Mouse (Mus musculus) forebrain, postnatal 0 days (tissue): ENCODE data around the gene Lhfp. TPM values are rescaled to one million over a fixed set of nuclear protein-coding genes. Genes with fewer than 3 reads are reported as not detected.

Experiments
- ATAC-seq: fragments of 200-750 bp; cut with Nextera tagmentation; 2 replicates; pipeline ENCODE4 v1.8.0; 2017; ENCODE audit warnings: mild to moderate bottlenecking, moderate library complexity
- DNase-seq: peaks from one replicate; pipeline ENCODE4 v3.0.0-alpha.2; 2015
- H3K27ac ChIP-seq: fragments of 300-500 bp; sonication (generic); 2 replicates; pipeline ENCODE4 v1.5.1; 2014; ENCODE audit warnings: low read depth, mild to moderate bottlenecking, antibody characterized with exemption, low read length, moderate library complexity, mixed read lengths
- H3K27me3 ChIP-seq: fragments of 300-500 bp; sonication (generic); 2 replicates; pipeline ENCODE4 v1.6.1; 2014; ENCODE audit warnings: mild to moderate bottlenecking, low read length, mixed read lengths; ENCODE audit not compliant: insufficient read depth
- H3K36me3 ChIP-seq: fragments of 300-500 bp; sonication (generic); 2 replicates; pipeline ENCODE4 v1.6.1; 2014; ENCODE audit warnings: mild to moderate bottlenecking, moderate library complexity; ENCODE audit not compliant: insufficient read depth
- H3K4me1 ChIP-seq: fragments of 300-500 bp; sonication (generic); 2 replicates; pipeline ENCODE4 v1.6.1; 2014; ENCODE audit warnings: antibody characterized with exemption; ENCODE audit not compliant: insufficient read depth
- H3K4me2 ChIP-seq: fragments of 300-500 bp; sonication (generic); 2 replicates; pipeline ENCODE4 v1.6.1; 2014; ENCODE audit warnings: low read depth, mild to moderate bottlenecking, moderate library complexity
- H3K4me3 ChIP-seq: fragments of 300-500 bp; sonication (generic); 2 replicates; pipeline ENCODE4 v1.5.1; 2014; ENCODE audit warnings: low read depth, low read length, mixed read lengths
- H3K9ac ChIP-seq: fragments of 300-500 bp; sonication (generic); 2 replicates; pipeline ENCODE4 v1.6.1; 2014; ENCODE audit warnings: mild to moderate bottlenecking
- H3K9me3 ChIP-seq: fragments of 300-500 bp; sonication (generic); 2 replicates; pipeline ENCODE4 v1.6.1; 2016; ENCODE audit warnings: low read length
- CTCF ChIP-seq: sonication (generic); IDR thresholded peaks from 2 replicates; pipeline ENCODE4 v1.5.1; 2016; ENCODE audit warnings: antibody characterized with exemption, control low read depth, low read depth
- WGBS: fragments of 180-500 bp; shearing (Covaris S2); extraction: QIAGEN DNeasy Blood & Tissue Kit; methylation state at CpG from one replicate; pipeline ENCODE4 v1.1.7; 2014; 5-methylcytosine and 5-hydroxymethylcytosine counted together
- polyA plus RNA-seq: library from polyadenylated mRNA; unstranded; fragments of >200 nt; fragmentation: Nextera tagmentation; extraction: Ambion mirVana; gene quantifications from 2 replicates; pipeline ENCODE4 v1.2.1, GENCODE M21; 2015
- total RNA-seq: library from RNA; depleted of rRNA; stranded (reverse); fragments of >200 nt; gene quantifications from 2 replicates; pipeline ENCODE4 v1.2.3, GENCODE M21; 2014

The Lhfp gene
- total and polyA plus RNA-seq, 2 experiments from 2014 or later, result 44.7 to 60.8 TPM

DNA sequence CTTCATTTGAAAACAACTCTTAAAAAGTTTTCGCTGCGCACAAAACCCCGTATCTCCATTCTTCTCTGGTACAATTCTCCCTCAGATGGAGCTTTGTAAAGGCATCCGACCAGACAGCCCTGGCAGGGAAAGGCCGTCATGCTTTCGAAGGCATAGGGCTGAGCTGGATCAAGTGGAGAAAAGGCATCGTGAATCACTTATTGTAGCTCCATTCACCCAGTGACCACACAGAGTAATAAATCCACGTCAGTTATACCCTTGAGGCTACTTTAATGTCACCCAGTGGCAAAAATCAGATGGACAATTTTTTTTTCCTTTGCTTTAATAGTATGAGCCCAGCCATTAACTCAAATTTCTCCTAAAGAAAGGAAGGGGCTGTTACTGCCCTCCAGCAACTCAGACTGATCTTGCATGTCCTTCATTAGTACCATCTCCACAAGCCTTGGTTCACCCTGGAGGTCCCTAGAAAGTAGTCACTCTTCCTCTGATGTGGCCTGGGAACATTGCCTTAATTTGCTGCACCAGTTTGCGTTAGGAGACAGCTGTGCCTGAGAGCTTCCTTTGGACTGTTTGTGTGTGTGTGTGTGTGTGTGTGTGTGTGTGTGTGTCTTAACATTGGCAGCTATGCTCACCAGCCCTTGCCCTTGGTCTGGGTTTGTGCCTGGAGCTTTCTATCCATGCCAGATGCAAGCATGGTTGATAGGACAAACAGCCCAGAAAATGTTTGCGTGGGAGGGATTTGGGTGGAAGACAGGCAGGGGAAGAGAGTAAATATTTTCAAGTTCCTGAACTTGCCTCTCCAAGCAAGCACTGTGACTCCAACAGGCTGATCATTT is 169.6 kb downstream of the Lhfp start:
- Histone ChIP-seq H3K27me3 (no peaks in the 10 kb centered on the region), H3K27ac (no peak overlapping the region), H3K9ac (no peak overlapping the region), H3K36me3 (no peaks in the 10 kb centered on the region), H3K4me1 (no peaks in the 10 kb centered on the region; the same call in 1 of the 2 replicates), H3K4me3 (no peak overlapping the region), H3K4me2 (no peak overlapping the region), H3K9me3 (no peaks in the 10 kb centered on the region)
- no peak for TF ChIP-seq CTCF
- DNase-seq (no peak), ATAC-seq (peak; percentile 34)
- 30% methylated on average over 10 of the region's 10 CpGs for WGBS

DNA sequence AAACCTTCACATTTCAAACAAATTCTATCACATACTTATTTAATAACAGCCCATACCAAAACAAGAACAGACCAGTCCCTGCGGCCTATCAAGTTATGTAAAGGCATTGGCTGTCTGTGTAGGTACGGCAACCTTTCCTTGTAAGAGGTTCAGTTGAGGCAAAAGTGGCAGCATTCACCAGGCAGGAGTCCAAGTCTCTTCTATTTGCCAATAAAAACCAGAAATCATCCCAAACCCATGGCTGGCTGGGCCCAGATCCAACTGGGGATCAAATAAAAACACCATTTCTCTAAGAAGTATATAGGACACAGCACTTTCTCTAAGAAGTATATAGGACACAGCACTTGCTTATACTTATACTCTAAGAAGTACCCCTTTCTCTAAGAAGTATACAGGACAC is 171.3 kb downstream of the Lhfp start:
- H3K9ac ChIP-seq, result no peak overlapping the region
- TF ChIP-seq CTCF, result no peak

DNA sequence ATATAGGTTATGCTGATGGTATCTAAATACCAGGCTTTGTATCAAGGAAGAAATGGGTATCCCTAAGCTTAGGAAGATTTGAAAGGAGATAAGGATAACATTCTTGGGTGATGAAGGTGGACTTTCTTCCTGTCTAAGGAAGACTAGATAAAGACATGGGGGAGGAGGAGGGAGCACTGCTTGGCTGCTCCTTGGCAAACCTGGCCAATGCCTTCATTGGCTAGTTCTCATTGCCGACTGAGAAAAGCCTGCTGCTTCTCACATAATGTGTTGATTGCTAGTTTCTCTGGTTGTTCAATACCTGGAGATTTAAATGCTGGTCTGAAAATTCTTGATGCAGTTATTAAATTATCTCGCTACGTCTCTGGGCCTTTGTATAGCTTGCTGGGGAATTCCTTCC is 172.0 kb downstream of the Lhfp start:
- H3K4me3 ChIP-seq, result no peak overlapping the region
- WGBS, result 65% methylated on average over 3 of the region's 3 CpGs
- no peak for ATAC-seq
- no peak overlapping the region for H3K27ac ChIP-seq
- no peak for TF ChIP-seq CTCF
- no peak overlapping the region for H3K9ac ChIP-seq
- no peak for DNase-seq
- peaks cover 5% of the 10 kb centered on the region; the same call in 1 of the 2 replicates for H3K4me1 ChIP-seq
- H3K36me3 ChIP-seq, result no peaks in the 10 kb centered on the region
- no peaks in the 10 kb centered on the region for H3K9me3 ChIP-seq
- no peaks in the 10 kb centered on the region for H3K27me3 ChIP-seq
- H3K4me2 ChIP-seq, result no peak overlapping the region

More for the DNA sequence above, 171.3 kb downstream of the Lhfp start:
- no peak overlapping the region for H3K4me3 ChIP-seq
- H3K27ac ChIP-seq, result no peak overlapping the region
- H3K27me3 ChIP-seq, result no peaks in the 10 kb centered on the region
- H3K36me3 ChIP-seq, result no peaks in the 10 kb centered on the region
- DNase-seq, result no peak
- H3K9me3 ChIP-seq, result no peaks in the 10 kb centered on the region
- WGBS, result 78% methylated on average over 2 of the region's 2 CpGs
- H3K4me1 ChIP-seq, result peaks cover 5% of the 10 kb centered on the region
- ATAC-seq, result no peak
- H3K4me2 ChIP-seq, result no peak overlapping the region

DNA sequence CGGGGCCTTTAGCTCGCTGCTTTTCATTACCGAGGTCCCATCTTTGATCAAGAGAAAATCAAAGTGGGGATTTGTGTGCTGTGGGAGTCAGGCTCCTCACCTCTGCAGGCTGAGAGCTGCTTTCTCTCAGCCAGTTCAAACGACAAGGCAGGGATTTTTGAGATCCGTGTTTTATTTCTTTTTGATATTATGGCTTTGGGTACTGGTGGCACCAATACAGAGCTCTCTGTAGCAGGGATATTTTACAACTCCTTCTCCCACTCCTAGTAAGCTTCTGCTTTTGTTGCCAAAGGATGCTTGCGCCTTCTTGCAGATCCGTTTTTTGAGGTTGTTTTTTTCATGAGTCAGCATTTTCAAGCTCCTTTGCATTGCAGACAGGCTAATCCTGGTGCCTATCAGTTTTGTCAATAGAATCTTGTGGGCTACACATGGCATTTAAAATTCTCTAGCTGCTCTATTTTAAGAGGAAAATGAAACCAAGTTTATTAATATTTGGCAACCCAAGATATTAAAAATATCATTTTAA is 172.5 kb downstream of the Lhfp start:
- Histone ChIP-seq H3K9me3 (no peaks in the 10 kb centered on the region), H3K4me1 (peaks cover 5% of the 10 kb centered on the region; the same call in 1 of the 2 replicates), H3K36me3 (no peaks in the 10 kb centered on the region), H3K4me2 (no peak overlapping the region), H3K9ac (no peak overlapping the region), H3K27ac (no peak overlapping the region), H3K27me3 (no peaks in the 10 kb centered on the region), H3K4me3 (no peak overlapping the region)
- 37% methylated on average over 7 of the region's 7 CpGs for WGBS
- no peak for ATAC-seq
- no peak for TF ChIP-seq CTCF
- DNase-seq, result no peak

DNA sequence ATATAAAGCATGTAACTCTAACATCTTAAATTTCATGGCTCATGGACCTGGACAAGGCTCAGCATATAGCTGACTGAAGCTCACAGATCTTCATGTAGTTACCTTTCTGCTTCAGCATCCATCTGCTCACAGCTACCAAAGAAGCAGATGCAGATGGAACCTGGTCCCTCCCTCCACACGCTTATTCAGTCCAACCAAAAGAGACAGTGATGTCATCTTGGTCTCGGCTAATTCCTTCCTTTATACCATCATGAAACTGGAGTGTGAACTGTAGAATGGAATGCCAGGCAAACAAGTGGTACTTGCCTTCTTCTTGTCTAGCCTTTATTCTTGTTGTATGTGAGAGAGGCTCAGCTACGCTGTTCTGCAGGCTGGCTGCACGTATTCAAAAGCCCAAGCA is 173.1 kb downstream of the Lhfp start:
- no peak for DNase-seq
- no peak for ATAC-seq
- no peaks in the 10 kb centered on the region for H3K27me3 ChIP-seq
- no peak overlapping the region for H3K4me3 ChIP-seq
- no peaks in the 10 kb centered on the region for H3K9me3 ChIP-seq
- no peak for TF ChIP-seq CTCF
- WGBS, result 29% methylated on average over 4 of the region's 4 CpGs
- no peaks in the 10 kb centered on the region for H3K36me3 ChIP-seq
- peaks cover 5% of the 10 kb centered on the region; the same call in 1 of the 2 replicates for H3K4me1 ChIP-seq
- no peak overlapping the region for H3K27ac ChIP-seq
- H3K4me2 ChIP-seq, result no peak overlapping the region
- no peak overlapping the region for H3K9ac ChIP-seq

DNA sequence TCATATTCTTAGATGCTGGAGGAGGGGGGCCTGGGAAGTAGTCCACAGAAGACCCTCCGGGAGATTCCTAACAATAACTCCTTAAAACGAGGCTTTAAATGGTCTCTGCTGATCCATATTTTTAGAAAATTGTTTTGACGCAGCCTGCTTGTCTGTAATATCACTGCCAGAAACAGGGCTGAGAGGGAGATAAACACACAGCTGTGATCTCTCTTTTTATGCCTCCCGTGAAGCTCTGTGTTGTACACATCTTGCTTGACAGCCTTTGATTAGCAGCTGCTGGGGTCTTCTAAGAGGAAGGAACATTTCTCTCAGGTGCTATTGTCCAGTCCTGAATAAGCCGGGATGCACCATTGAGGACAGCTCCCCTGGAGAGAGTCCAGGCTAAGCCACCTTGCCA is 176.4 kb downstream of the Lhfp start:
- Histone ChIP-seq H3K9ac (no peak overlapping the region), H3K4me1 (peaks cover 5% of the 10 kb centered on the region; the same call in 1 of the 2 replicates), H3K9me3 (no peaks in the 10 kb centered on the region), H3K27ac (no peak overlapping the region), H3K36me3 (no peaks in the 10 kb centered on the region), H3K27me3 (no peaks in the 10 kb centered on the region), H3K4me3 (no peak overlapping the region), H3K4me2 (no peak overlapping the region)
- DNase-seq (no peak), ATAC-seq (peak; percentile 70)
- WGBS, result 40% methylated on average over 5 of the region's 5 CpGs
- no peak for TF ChIP-seq CTCF

DNA sequence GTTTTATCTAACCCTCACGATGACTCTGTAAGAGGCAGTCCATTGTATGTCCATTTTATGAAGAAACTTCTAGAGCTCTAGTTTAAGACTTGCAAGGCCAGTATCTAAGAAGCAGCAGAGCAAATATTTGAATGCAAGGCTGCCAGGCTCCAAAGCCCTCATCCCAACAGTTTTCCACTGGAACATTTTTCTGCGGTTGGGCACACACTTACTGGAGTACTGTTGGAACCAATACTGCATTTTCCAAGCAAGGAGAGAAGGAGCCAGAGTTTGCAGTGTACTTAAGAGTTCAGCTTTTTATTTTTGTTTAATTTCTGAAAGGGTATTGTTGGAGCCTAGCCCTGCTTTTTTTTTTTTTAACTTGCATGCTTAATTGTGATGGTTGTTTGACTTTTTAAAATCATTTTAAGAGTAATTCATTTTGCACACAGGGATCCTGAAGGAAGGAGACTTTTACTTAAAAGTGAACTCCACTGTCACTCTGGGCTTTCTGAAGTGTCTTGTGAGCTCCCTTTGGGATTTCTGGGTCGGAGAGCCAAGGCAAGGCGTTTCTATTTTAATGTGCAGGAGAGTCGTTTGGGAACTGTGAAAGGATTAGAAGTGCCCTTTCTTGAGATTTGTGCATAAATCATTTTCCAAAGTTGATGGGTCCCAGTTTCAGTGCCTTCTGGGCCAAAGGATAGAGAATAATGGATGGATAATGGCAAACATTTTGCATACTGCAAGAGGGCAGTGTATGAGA is 180.4 kb downstream of the Lhfp start:
- Histone ChIP-seq H3K9me3 (no peaks in the 10 kb centered on the region), H3K4me2 (no peak overlapping the region), H3K9ac (no peak overlapping the region), H3K36me3 (no peaks in the 10 kb centered on the region), H3K27me3 (no peaks in the 10 kb centered on the region), H3K27ac (peak overlapping the region; percentile 15; the same call in 1 of the 2 replicates), H3K4me3 (no peak overlapping the region), H3K4me1 (peaks cover 9% of the 10 kb centered on the region)
- TF ChIP-seq CTCF, result no peak
- no peak for ATAC-seq
- no peak for DNase-seq
- 58% methylated on average over 5 of the region's 5 CpGs for WGBS
